Mouse (Mus musculus) heart, embryonic 14.5 days (tissue): ENCODE measurements around the gene Ntf5. TPM values are rescaled to one million over a fixed set of nuclear protein-coding genes. Genes with fewer than 3 reads are reported as not detected.

Experiments
- ATAC-seq: fragments of 200-750 bp; cut with Nextera tagmentation; 2 replicates; pipeline ENCODE4 v1.8.0; 2017; ENCODE audit warnings: low read depth, moderate TSS enrichment; ENCODE audit not compliant: insufficient number of reproducible peaks, insufficient read depth, low FRiP score
- H3K27ac ChIP-seq, 2 experiments: fragments of 200-500 bp in 1 of 2; fragments of 300-500 bp in 1 of 2; sonication (generic) in 1 of 2; replicated peaks in 1 of 2; 2 replicates each; pipeline ENCODE4 v1.5.1; 2012 to 2014; ENCODE audit warnings: low read depth in 2 of 2, low read length in 2 of 2, control low read depth in 1 of 2, mild to moderate bottlenecking in 1 of 2, mixed read lengths in 1 of 2; ENCODE audit not compliant: control insufficient read depth in 1 of 2, insufficient read depth in 1 of 2
- H3K27me3 ChIP-seq: fragments of 300-500 bp; sonication (generic); 2 replicates; pipeline ENCODE4 v1.6.1; 2014; ENCODE audit warnings: mild to moderate bottlenecking, low read length, control low read depth; ENCODE audit not compliant: control insufficient read depth, insufficient read depth
- H3K36me3 ChIP-seq: fragments of 300-500 bp; sonication (generic); 2 replicates; pipeline ENCODE4 v1.6.1; 2014; ENCODE audit warnings: mild to moderate bottlenecking, control low read depth, low read length, mixed read lengths; ENCODE audit not compliant: control insufficient read depth, insufficient read depth
- H3K4me1 ChIP-seq, 2 experiments: fragments of 200-500 bp in 1 of 2; fragments of 300-500 bp in 1 of 2; sonication (generic) in 1 of 2; 2 replicates each; pipeline ENCODE4 v1.6.1; 2012 to 2014; ENCODE audit warnings: low read length in 2 of 2, control low read depth in 1 of 2, mixed read lengths in 1 of 2; ENCODE audit not compliant: control insufficient read depth in 2 of 2, insufficient read depth in 2 of 2
- H3K4me2 ChIP-seq: fragments of 300-500 bp; sonication (generic); 2 replicates; pipeline ENCODE4 v1.6.1; 2014; ENCODE audit warnings: mild to moderate bottlenecking, low read length
- H3K4me3 ChIP-seq, 2 experiments: fragments of 200-500 bp in 1 of 2; fragments of 300-500 bp in 1 of 2; sonication (generic) in 1 of 2; 2 replicates each; pipeline ENCODE4 v1.5.1; 2012 to 2014; ENCODE audit warnings: low read length in 2 of 2, mild to moderate bottlenecking in 2 of 2, control low read depth in 1 of 2, low read depth in 1 of 2, moderate library complexity in 1 of 2; ENCODE audit not compliant: control insufficient read depth in 1 of 2, insufficient read depth in 1 of 2
- H3K9ac ChIP-seq: fragments of 300-500 bp; sonication (generic); 2 replicates; pipeline ENCODE4 v1.6.1; 2014; ENCODE audit warnings: mild to moderate bottlenecking, low read length
- H3K9me3 ChIP-seq: fragments of 300-500 bp; sonication (generic); 2 replicates; pipeline ENCODE4 v1.6.1; 2016; ENCODE audit warnings: low read length, control low read depth; ENCODE audit not compliant: control insufficient read depth
- WGBS: fragments of 180-500 bp; shearing (Covaris S2); extraction: QIAGEN DNeasy Blood & Tissue Kit; methylation state at CpG from one replicate; pipeline ENCODE4 v1.1.7; 2014; 5-methylcytosine and 5-hydroxymethylcytosine counted together
- polyA plus RNA-seq: library from polyadenylated mRNA; unstranded; fragments of >200 nt; fragmentation: Nextera tagmentation; extraction: Ambion mirVana; gene quantifications from 2 replicates; pipeline ENCODE4 v1.2.1, GENCODE M21; 2014

The Ntf5 gene
- polyA plus RNA-seq, 1 experiment from 2014 or later = 1.6 TPM

GRCm38 (mm10) chr7:45405091-45406075, 8.1 kb upstream of the Ntf5 start, which contains the start of gene Kcna7:
TSS of gene Kcna7 (plus strand) at chr7:45405653.
- Histone ChIP-seq H3K4me1 (peaks cover 5 to 7% of the 10 kb centered on the region in 2 experiments; a peak in 2 of 4 replicates), H3K9ac (peak within 1 kb of the TSS; percentile 57), H3K27ac (no peak within 1 kb of the TSS), H3K27me3 (peaks cover 46% of the 10 kb centered on the region), H3K4me2 (peak within 1 kb of the TSS; percentile 77), H3K4me3 (peak within 1 kb of the TSS; percentile 45 to 55), H3K36me3 (no peaks in the 10 kb centered on the region), H3K9me3 (no peaks in the 10 kb centered on the region)
- WGBS = 13% methylated on average over 28 of the region's 28 CpGs
- ATAC-seq = no peak

- H3K36me3 ChIP-seq = no peaks in the 10 kb centered on the region
- peak overlapping the region; percentile 45 to 55 for H3K4me3 ChIP-seq
- H3K27ac ChIP-seq = no peak overlapping the region
- H3K4me1 ChIP-seq = peaks cover 5 to 7% of the 10 kb centered on the region in 2 experiments; a peak in 2 of 4 replicates
- ATAC-seq = no peak
- H3K27me3 ChIP-seq = peaks cover 55% of the 10 kb centered on the region
- under 1% methylated on average over 101 of the region's 114 CpGs for WGBS
- H3K9me3 ChIP-seq = no peaks in the 10 kb centered on the region
- H3K9ac ChIP-seq = peak overlapping the region; percentile 57
- peak overlapping the region; percentile 77 for H3K4me2 ChIP-seq
Observed at GRCm38 (mm10) chr7:45406157-45407156, 7.0 kb upstream of the Ntf5 start.

- Histone ChIP-seq H3K4me2 (no peak overlapping the region), H3K36me3 (no peaks in the 10 kb centered on the region), H3K4me3 (no peak overlapping the region), H3K27me3 (peaks cover 59% of the 10 kb centered on the region), H3K27ac (no peak overlapping the region), H3K9me3 (no peaks in the 10 kb centered on the region), H3K9ac (no peak overlapping the region), H3K4me1 (peaks cover 5 to 12% of the 10 kb centered on the region in 2 experiments; a peak in 3 of 4 replicates)
- 73% methylated on average over 10 of the region's 10 CpGs for WGBS
- no peak for ATAC-seq
Observed at GRCm38 (mm10) chr7:45407836-45408235, 5.7 kb upstream of the Ntf5 start.

GRCm38 (mm10) chr7:45408351-45408750, 5.1 kb upstream of the Ntf5 start:
- peaks cover 60% of the 10 kb centered on the region for H3K27me3 ChIP-seq
- H3K4me1 ChIP-seq = peaks cover 9 to 17% of the 10 kb centered on the region in 2 experiments
- H3K27ac ChIP-seq = no peak overlapping the region
- no peak overlapping the region for H3K4me2 ChIP-seq
- H3K36me3 ChIP-seq = no peaks in the 10 kb centered on the region
- H3K9me3 ChIP-seq = no peaks in the 10 kb centered on the region
- no peak overlapping the region for H3K9ac ChIP-seq
- H3K4me3 ChIP-seq = no peak overlapping the region
- no peak for ATAC-seq
- WGBS = 75% methylated on average over 7 of the region's 7 CpGs

- Histone ChIP-seq H3K9me3 (no peaks in the 10 kb centered on the region), H3K9ac (no peak overlapping the region), H3K27ac (no peak overlapping the region), H3K4me3 (no peak overlapping the region), H3K4me1 (peaks cover 10 to 23% of the 10 kb centered on the region in 2 experiments), H3K36me3 (no peaks in the 10 kb centered on the region), H3K27me3 (peaks cover 66% of the 10 kb centered on the region), H3K4me2 (no peak overlapping the region)
- ATAC-seq = no peak
- 83% methylated on average over 17 of the region's 17 CpGs for WGBS
Observed at GRCm38 (mm10) chr7:45408949-45409348, 4.5 kb upstream of the Ntf5 start.

- WGBS = 82% methylated on average over 8 of the region's 8 CpGs
- Histone ChIP-seq H3K27me3 (peaks cover 73% of the 10 kb centered on the region), H3K4me1 (peaks cover 13 to 28% of the 10 kb centered on the region in 2 experiments), H3K27ac (no peak overlapping the region), H3K9me3 (no peaks in the 10 kb centered on the region), H3K4me2 (no peak overlapping the region), H3K36me3 (no peaks in the 10 kb centered on the region), H3K9ac (no peak overlapping the region), H3K4me3 (no peak overlapping the region)
- no peak for ATAC-seq
Observed at GRCm38 (mm10) chr7:45409497-45410163, 3.9 kb upstream of the Ntf5 start.

- no peak overlapping the region for H3K4me2 ChIP-seq
- no peak overlapping the region for H3K27ac ChIP-seq
- H3K27me3 ChIP-seq = peaks cover 81% of the 10 kb centered on the region
- H3K9ac ChIP-seq = no peak overlapping the region
- H3K4me3 ChIP-seq = no peak overlapping the region
- peaks cover 8 to 29% of the 10 kb centered on the region in 2 experiments for H3K4me1 ChIP-seq
- 60% methylated on average over 2 of the region's 2 CpGs for WGBS
- H3K36me3 ChIP-seq = no peaks in the 10 kb centered on the region
- H3K9me3 ChIP-seq = no peaks in the 10 kb centered on the region
- ATAC-seq = no peak
Observed at GRCm38 (mm10) chr7:45412421-45412820, 1.1 kb upstream of the Ntf5 start.
